In genomic region chr8:77794911-77795310, GRCm38 (mm10) we compare ENCODE assay signal across 22 mouse cellular contexts.
DNase-seq lines count a peak whose midpoint lies in the region; ATAC-seq lines count a peak whose summit lies in the region.
"Had no signal": no experiment of that assay in that cellular context is flagged by ENCODE, and none has a peak within 500 bp of the region (broad histone marks: within the 10 kb centered on the region; RNA-seq: fewer than 3 reads in every experiment).

No protein-coding gene starts in this region.

- no peak overlapping the region for H3K4me3 ChIP-seq in heart, embryonic 10.5 days
- no peak overlapping the region for H3K4me3 ChIP-seq in kidney, embryonic 15.5 days (replicated peaks)
- H3K4me3 ChIP-seq in liver, embryonic 11.5 days (ENCODE audit: low read depth, low read length), result no peak overlapping the region
- H3K4me3 ChIP-seq in liver, embryonic 12.5 days, result no peak overlapping the region
- no peak overlapping the region for H3K4me3 ChIP-seq in limb, embryonic 10.5 days
- H3K4me3 ChIP-seq: forebrain, embryonic 10.5 days; forebrain, embryonic 13.5 days; heart, adult 2 months; hindbrain, embryonic 10.5 days; hindbrain, embryonic 13.5 days had no signal

- H3K9ac ChIP-seq in kidney, embryonic 15.5 days, result no peak overlapping the region
- no peak overlapping the region for H3K9ac ChIP-seq in liver, embryonic 11.5 days (ENCODE audit: low read depth, low read length)
- no peak overlapping the region for H3K9ac ChIP-seq in liver, embryonic 12.5 days
- H3K9ac ChIP-seq: forebrain, embryonic 13.5 days; hindbrain, embryonic 13.5 days had no signal

- no peaks in the 10 kb centered on the region for H3K27me3 ChIP-seq in heart, embryonic 10.5 days (ENCODE audit: insufficient read depth, poor library complexity, severe bottlenecking)
- H3K27me3 ChIP-seq in kidney, embryonic 15.5 days, result no peaks in the 10 kb centered on the region
- no peaks in the 10 kb centered on the region for H3K27me3 ChIP-seq in liver, embryonic 11.5 days (replicated peaks; ENCODE audit: control insufficient read depth, insufficient read depth, low read length)
- no peaks in the 10 kb centered on the region for H3K27me3 ChIP-seq in liver, embryonic 12.5 days (replicated peaks)
- no peaks in the 10 kb centered on the region for H3K27me3 ChIP-seq in limb, embryonic 10.5 days (ENCODE audit: low read depth, poor library complexity, severe bottlenecking)
- H3K27me3 ChIP-seq: forebrain, embryonic 13.5 days; hindbrain, embryonic 13.5 days had no signal

- WGBS in heart, embryonic 10.5 days, result 60% methylated on average over 1 of the region's 1 CpGs
- WGBS in kidney, embryonic 15.5 days, result 72% methylated on average over 1 of the region's 1 CpGs
- 29% methylated on average over 1 of the region's 1 CpGs for WGBS in liver, embryonic 11.5 days
- WGBS in liver, embryonic 12.5 days (ENCODE audit: insufficient replicate concordance), result 26% methylated on average over 1 of the region's 1 CpGs
- 75% methylated on average over 1 of the region's 1 CpGs for WGBS in limb, embryonic 10.5 days

- no peak overlapping the region for H3K27ac ChIP-seq in heart, embryonic 10.5 days
- H3K27ac ChIP-seq in kidney, embryonic 15.5 days, result no peak overlapping the region
- no peak overlapping the region for H3K27ac ChIP-seq in liver, embryonic 11.5 days (ENCODE audit: low read depth, low read length)
- H3K27ac ChIP-seq in liver, embryonic 12.5 days, result no peak overlapping the region
- no peak overlapping the region for H3K27ac ChIP-seq in limb, embryonic 10.5 days
- H3K27ac ChIP-seq: forebrain, embryonic 10.5 days; forebrain, embryonic 13.5 days; heart, adult 2 months; hindbrain, embryonic 10.5 days; hindbrain, embryonic 13.5 days had no signal

- DNase-seq in heart, embryonic 10.5 days (ENCODE audit: low spot score), result peak; percentile 35
- DNase-seq in heart, postnatal 4 days, result no peak
- peak; percentile 52 for DNase-seq in kidney, adult 9 months
- DNase-seq in liver, embryonic 11.5 days (ENCODE audit: low spot score), result peak; percentile 9
- DNase-seq in limb, embryonic 10.5 days (ENCODE audit: low spot score), result peak; percentile 7
- DNase-seq: adrenal gland, adult 8-10 months; adrenal gland, postnatal 25 days; cerebellum, adult 18-20 months; cerebellum, adult 9-10 months; cerebellum, postnatal 14 days; gastrocnemius, postnatal 10 days; gastrocnemius, postnatal 36 days; heart, adult 2 months had no signal

- H3K9me3 ChIP-seq in heart, embryonic 10.5 days, result no peaks in the 10 kb centered on the region
- H3K9me3 ChIP-seq in kidney, embryonic 15.5 days (replicated peaks), result no peaks in the 10 kb centered on the region
- no peaks in the 10 kb centered on the region for H3K9me3 ChIP-seq in liver, embryonic 11.5 days (ENCODE audit: control insufficient read depth, low read length)
- no peaks in the 10 kb centered on the region for H3K9me3 ChIP-seq in liver, embryonic 12.5 days (replicated peaks)
- H3K9me3 ChIP-seq in limb, embryonic 10.5 days (replicated peaks), result no peaks in the 10 kb centered on the region
- H3K9me3 ChIP-seq: forebrain, embryonic 10.5 days; forebrain, embryonic 13.5 days; hindbrain, embryonic 10.5 days; hindbrain, embryonic 13.5 days had no signal

- no peak for ATAC-seq in kidney, embryonic 15.5 days (replicated peaks; ENCODE audit: low FRiP score)
- no peak for ATAC-seq in liver, embryonic 11.5 days (replicated peaks; ENCODE audit: low FRiP score)
- no peak for ATAC-seq in liver, embryonic 12.5 days
- ATAC-seq: activated CD4-positive, CD25-positive, alpha-beta regulatory T cell, adult 4 months; forebrain, embryonic 13.5 days; forebrain, embryonic 16.5 days had no signal

- H3K36me3 ChIP-seq in heart, embryonic 10.5 days, result no peaks in the 10 kb centered on the region
- no peaks in the 10 kb centered on the region for H3K36me3 ChIP-seq in kidney, embryonic 15.5 days
- no peaks in the 10 kb centered on the region for H3K36me3 ChIP-seq in liver, embryonic 11.5 days (ENCODE audit: control insufficient read depth, insufficient read depth, low read length)
- H3K36me3 ChIP-seq in liver, embryonic 12.5 days, result no peaks in the 10 kb centered on the region
- H3K36me3 ChIP-seq in limb, embryonic 10.5 days, result no peaks in the 10 kb centered on the region
- H3K36me3 ChIP-seq: forebrain, embryonic 10.5 days; hindbrain, embryonic 10.5 days; hindbrain, embryonic 13.5 days had no signal

- no peaks in the 10 kb centered on the region for H3K4me1 ChIP-seq in heart, embryonic 10.5 days
- H3K4me1 ChIP-seq in kidney, embryonic 15.5 days, result no peaks in the 10 kb centered on the region
- H3K4me1 ChIP-seq in liver, embryonic 11.5 days (replicated peaks; ENCODE audit: control insufficient read depth, insufficient read depth, low read length), result no peaks in the 10 kb centered on the region
- H3K4me1 ChIP-seq in liver, embryonic 12.5 days, result no peaks in the 10 kb centered on the region
- no peaks in the 10 kb centered on the region for H3K4me1 ChIP-seq in limb, embryonic 10.5 days
- H3K4me1 ChIP-seq: forebrain, embryonic 10.5 days; forebrain, embryonic 13.5 days; hindbrain, embryonic 10.5 days; hindbrain, embryonic 13.5 days had no signal

- H3K4me2 ChIP-seq in kidney, embryonic 15.5 days, result no peak overlapping the region
- H3K4me2 ChIP-seq in liver, embryonic 11.5 days, result no peak overlapping the region
- H3K4me2 ChIP-seq in liver, embryonic 12.5 days, result no peak overlapping the region
- H3K4me2 ChIP-seq: forebrain, embryonic 13.5 days; heart, embryonic 11.5 days; hindbrain, embryonic 13.5 days had no signal
